Mouse (Mus musculus) small intestine, adult 2 months (tissue): ENCODE data around the gene Ccdc33. TPM values are rescaled to one million over a fixed set of nuclear protein-coding genes. Genes with fewer than 3 reads are reported as not detected.

Experiments
- H3K27ac ChIP-seq: fragments of 200-500 bp; 2 replicates; pipeline ENCODE4 v1.5.1; 2012; ENCODE audit warnings: low read depth, low read length, control low read depth, inconsistent platforms; ENCODE audit not compliant: insufficient read depth
- H3K27me3 ChIP-seq: fragments of 200-500 bp; 2 replicates; pipeline ENCODE4 v1.6.1; 2012; ENCODE audit warnings: mild to moderate bottlenecking, moderate library complexity, low read length, inconsistent platforms; ENCODE audit not compliant: control insufficient read depth, insufficient read depth
- H3K36me3 ChIP-seq: fragments of 200-500 bp; 2 replicates; pipeline ENCODE4 v1.6.1; 2012; ENCODE audit warnings: mild to moderate bottlenecking, low read length, control low read depth, inconsistent platforms; ENCODE audit not compliant: control insufficient read depth, insufficient read depth
- H3K4me1 ChIP-seq: fragments of 200-500 bp; 2 replicates; pipeline ENCODE4 v1.6.1; 2012; ENCODE audit warnings: low read length, inconsistent platforms, mixed read lengths; ENCODE audit not compliant: control insufficient read depth, insufficient read depth, insufficient read length
- H3K4me3 ChIP-seq: fragments of 200-500 bp; 2 replicates; pipeline ENCODE4 v1.5.1; 2012; ENCODE audit warnings: low read depth, mild to moderate bottlenecking, control low read depth, inconsistent platforms, low read length, moderate library complexity
- CTCF ChIP-seq: fragments of 200-500 bp; IDR thresholded peaks from 2 replicates; pipeline ENCODE4 v1.5.1; 2012; ENCODE audit warnings: low read depth, mild to moderate bottlenecking, control low read depth, inconsistent platforms, low read length, moderate library complexity, mixed read lengths; ENCODE audit not compliant: insufficient replicate concordance, insufficient read length; ENCODE audit errors: extremely low read depth
- POLR2A ChIP-seq: fragments of 200-500 bp; IDR thresholded peaks from 2 replicates; pipeline ENCODE4 v1.6.1; 2012; ENCODE audit warnings: low read depth, mild to moderate bottlenecking, control low read depth, inconsistent platforms, low read length, moderate library complexity
- WGBS: fragments of 180-500 bp; shearing (Covaris S2); methylation state at CpG from one replicate; pipeline ENCODE4 v1.1.7; 2018; 5-methylcytosine and 5-hydroxymethylcytosine counted together
- polyA plus RNA-seq: library from polyadenylated mRNA; depleted of rRNA; stranded (reverse); fragments of >200 nt; gene quantifications from 2 replicates; pipeline ENCODE4 v1.2.3, GENCODE M21; 2012

Gene Ccdc33
- polyA plus RNA-seq, 1 experiment = not detected

DNA sequence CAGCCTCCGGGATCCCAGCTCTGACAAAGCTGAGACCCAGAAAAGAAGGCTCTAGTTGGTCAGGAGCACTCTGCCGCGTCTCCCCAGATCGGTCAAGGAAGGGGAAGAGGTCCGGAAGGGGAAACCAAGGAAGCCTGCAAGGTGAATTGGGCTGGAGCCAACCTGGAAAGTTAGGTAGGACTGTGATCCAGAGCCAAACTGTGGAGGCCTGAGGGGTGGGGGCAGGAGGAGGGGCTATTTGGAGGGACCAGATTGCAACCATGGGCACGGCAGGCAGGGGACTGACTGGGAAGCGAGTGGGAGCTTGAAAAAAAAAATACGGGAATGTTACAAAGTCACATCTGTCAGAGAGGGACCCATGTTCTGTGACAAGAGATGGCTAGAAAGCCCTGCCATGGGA is 10.9 kb upstream of the Ccdc33 start:
- H3K4me3 ChIP-seq = no peak overlapping the region
- H3K36me3 ChIP-seq = no peaks in the 10 kb centered on the region
- 66% methylated on average over 8 of the region's 8 CpGs for WGBS
- H3K4me1 ChIP-seq = peaks cover 2% of the 10 kb centered on the region; the same call in 1 of the 2 replicates
- peaks cover 10% of the 10 kb centered on the region; the same call in 1 of the 2 replicates for H3K27me3 ChIP-seq
- no peak overlapping the region for H3K27ac ChIP-seq
- TF ChIP-seq POLR2A (no peak), CTCF (no peak)

GRCm38 (mm10) chr9:58128926-58129413 is 10.3 kb upstream of the Ccdc33 start:
- TF ChIP-seq POLR2A (no peak), CTCF (no peak)
- Histone ChIP-seq H3K36me3 (no peaks in the 10 kb centered on the region), H3K27ac (no peak overlapping the region), H3K4me1 (peaks cover 2% of the 10 kb centered on the region; the same call in 1 of the 2 replicates), H3K4me3 (no peak overlapping the region), H3K27me3 (peaks cover 5% of the 10 kb centered on the region; the same call in 1 of the 2 replicates)
- 46% methylated on average over 13 of the region's 13 CpGs for WGBS

GRCm38 (mm10) chr9:58125811-58126210 is 7.2 kb upstream of the Ccdc33 start:
- WGBS = 53% methylated on average over 4 of the region's 4 CpGs
- no peak overlapping the region for H3K4me3 ChIP-seq
- no peaks in the 10 kb centered on the region for H3K36me3 ChIP-seq
- TF ChIP-seq POLR2A (no peak), CTCF (no peak)
- 0 out of 2 replicates have a peak, but pooled peaks cover 5% of the 10 kb centered on the region for H3K27me3 ChIP-seq
- H3K27ac ChIP-seq = no peak overlapping the region
- peaks cover 2% of the 10 kb centered on the region; the same call in 1 of the 2 replicates for H3K4me1 ChIP-seq

DNA sequence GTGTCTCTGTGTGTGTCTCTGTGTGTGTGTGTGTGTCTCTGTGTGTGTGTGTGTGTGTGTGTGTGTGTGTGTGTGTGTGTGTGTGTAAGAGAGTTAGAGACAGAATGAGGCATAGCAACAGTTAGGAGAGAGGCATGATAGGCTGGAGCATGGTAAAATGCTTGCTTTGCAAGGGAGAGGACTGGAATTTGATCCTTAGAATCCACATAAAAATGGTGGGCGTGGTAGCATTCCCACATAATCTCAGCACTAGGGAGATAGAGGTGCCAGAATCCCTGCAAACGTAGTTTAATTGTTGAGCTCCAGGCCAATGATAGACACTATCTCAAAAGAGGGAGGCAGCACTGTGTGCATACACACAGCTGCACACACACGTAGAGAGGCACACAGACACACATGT is 6.5 kb upstream of the Ccdc33 start:
- Histone ChIP-seq H3K4me3 (no peak overlapping the region), H3K36me3 (no peaks in the 10 kb centered on the region), H3K4me1 (peaks cover 2% of the 10 kb centered on the region; the same call in 1 of the 2 replicates), H3K27me3 (0 out of 2 replicates have a peak, but pooled peaks cover 5% of the 10 kb centered on the region), H3K27ac (no peak overlapping the region)
- WGBS = 25% methylated on average over 3 of the region's 3 CpGs
- no peak for TF ChIP-seq POLR2A
- TF ChIP-seq CTCF = no peak

- WGBS = 51% methylated on average over 7 of the region's 7 CpGs
- H3K27ac ChIP-seq = no peak overlapping the region
Measured at GRCm38 (mm10) chr9:58116024-58116651, 2.5 kb downstream of the Ccdc33 start.

GRCm38 (mm10) chr9:58115297-58115925 is 3.2 kb downstream of the Ccdc33 start:
- Histone ChIP-seq H3K4me1 (peaks cover 27% of the 10 kb centered on the region), H3K4me3 (no peak overlapping the region), H3K27ac (no peak overlapping the region), H3K36me3 (no peaks in the 10 kb centered on the region), H3K27me3 (no peaks in the 10 kb centered on the region)
- no peak for TF ChIP-seq POLR2A
- no peak for TF ChIP-seq CTCF
- WGBS = 75% methylated on average over 7 of the region's 7 CpGs

More at GRCm38 (mm10) chr9:58116024-58116651, 2.5 kb downstream of the Ccdc33 start:
- Histone ChIP-seq H3K27me3 (no peaks in the 10 kb centered on the region), H3K36me3 (no peaks in the 10 kb centered on the region), H3K4me3 (no peak overlapping the region), H3K4me1 (peaks cover 27% of the 10 kb centered on the region)
- TF ChIP-seq CTCF (no peak), POLR2A (no peak)

GRCm38 (mm10) chr9:58114019-58114418 is 4.6 kb downstream of the Ccdc33 start:
- WGBS = 22% methylated on average over 9 of the region's 9 CpGs
- no peak for TF ChIP-seq CTCF
- no peak for TF ChIP-seq POLR2A
- Histone ChIP-seq H3K4me1 (peaks cover 27% of the 10 kb centered on the region), H3K27me3 (no peaks in the 10 kb centered on the region), H3K4me3 (no peak overlapping the region), H3K27ac (no peak overlapping the region), H3K36me3 (no peaks in the 10 kb centered on the region)
